Mouse (Mus musculus): ENCODE measurements around the gene Gpr61. TPM values are rescaled to one million over a fixed set of nuclear protein-coding genes. Genes with fewer than 3 reads are reported as not detected.

Gene Gpr61
- polyA plus RNA-seq, 1 experiment from 2014 or later: 0.02 TPM

GRCm38 (mm10) chr3:108184742-108185141 is 30.1 kb upstream of the Gpr61 start:
- ATAC-seq (ENCODE audit: low read depth): no peak
- Histone ChIP-seq H3K4me2 (ENCODE audit: low read depth, low read length) (no peak overlapping the region), H3K9me3 (replicated peaks; ENCODE audit: control insufficient read depth, low read length) (no peaks in the 10 kb centered on the region), H3K4me3 (ENCODE audit: low read depth, low read length) (no peak overlapping the region), H3K36me3 (ENCODE audit: control insufficient read depth, insufficient read depth) (no peaks in the 10 kb centered on the region), H3K9ac (ENCODE audit: low read depth, low read length) (no peak overlapping the region), H3K4me1 (ENCODE audit: control insufficient read depth, low read depth, low read length) (peaks cover 13% of the 10 kb centered on the region), H3K27me3 (ENCODE audit: control insufficient read depth, insufficient read depth, low read depth, low read length) (peaks cover 38% of the 10 kb centered on the region), H3K27ac (ENCODE audit: low read length) (no peak overlapping the region)
- 52% methylated on average over 3 of the region's 3 CpGs for WGBS (ENCODE audit: insufficient replicate concordance)

GRCm38 (mm10) chr3:108180514-108180913 is 25.8 kb upstream of the Gpr61 start:
- 21% methylated on average over 2 of the region's 2 CpGs for WGBS (ENCODE audit: insufficient replicate concordance)
- H3K4me3 ChIP-seq (ENCODE audit: low read depth, low read length): no peak overlapping the region
- no peak overlapping the region for H3K9ac ChIP-seq (ENCODE audit: low read depth, low read length)
- H3K36me3 ChIP-seq (ENCODE audit: control insufficient read depth, insufficient read depth): no peaks in the 10 kb centered on the region
- peaks cover 11% of the 10 kb centered on the region for H3K27me3 ChIP-seq (ENCODE audit: control insufficient read depth, insufficient read depth, low read depth, low read length)
- no peak for ATAC-seq (ENCODE audit: low read depth)
- no peak overlapping the region for H3K4me2 ChIP-seq (ENCODE audit: low read depth, low read length)
- H3K27ac ChIP-seq (ENCODE audit: low read length): no peak overlapping the region
- H3K4me1 ChIP-seq (ENCODE audit: control insufficient read depth, low read depth, low read length): peaks cover 2% of the 10 kb centered on the region
- no peaks in the 10 kb centered on the region for H3K9me3 ChIP-seq (replicated peaks; ENCODE audit: control insufficient read depth, low read length)

DNA sequence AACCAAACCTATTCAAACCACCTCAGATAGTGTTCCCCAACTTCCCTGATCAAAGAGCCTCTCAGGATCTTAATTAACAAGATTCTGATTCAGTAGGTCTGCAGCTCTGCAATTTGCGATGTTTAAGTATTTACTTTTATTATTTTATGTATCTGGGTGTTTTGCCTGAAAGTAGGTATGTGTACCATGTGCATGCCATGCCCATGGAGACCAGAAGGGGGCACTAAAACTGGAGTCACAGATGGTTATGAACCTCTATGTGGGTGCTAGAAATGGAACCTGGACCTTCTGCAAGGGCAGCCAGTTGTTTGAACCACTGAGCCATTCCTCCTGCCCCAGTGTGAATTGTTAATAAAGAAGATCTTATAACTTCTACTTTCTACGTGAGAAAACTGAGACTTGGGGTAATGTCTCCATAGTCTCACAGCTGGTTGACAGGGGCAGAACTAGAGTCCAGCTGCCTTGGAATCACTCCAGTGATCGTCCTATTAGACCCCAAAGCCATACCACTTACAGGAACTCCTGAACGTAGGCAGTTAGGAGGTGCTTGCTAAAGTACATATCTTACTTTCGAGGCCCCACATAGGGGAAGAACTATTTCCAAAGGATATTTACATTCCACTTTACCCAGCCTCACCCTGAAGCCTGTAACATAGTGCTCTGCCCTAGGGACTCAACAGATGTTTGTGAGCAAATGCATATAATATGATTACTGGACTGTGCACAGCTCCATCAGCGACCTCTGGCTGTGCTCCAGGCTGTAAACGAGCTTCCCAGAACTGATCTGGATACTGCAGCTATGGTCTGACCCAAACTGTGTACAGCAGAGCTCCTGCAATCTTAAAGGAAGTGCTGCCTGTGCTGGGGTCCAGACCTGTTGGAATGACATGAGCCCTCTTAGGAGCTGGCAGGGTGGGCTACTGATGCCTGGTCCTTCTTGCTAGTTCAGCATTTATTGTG is 24.4 kb upstream of the Gpr61 start:
- no peak for ATAC-seq (ENCODE audit: low read depth)

GRCm38 (mm10) chr3:108174672-108175531 is 20.2 kb upstream of the Gpr61 start:
- H3K9me3 ChIP-seq (replicated peaks; ENCODE audit: control insufficient read depth, low read length): no peaks in the 10 kb centered on the region
- H3K4me1 ChIP-seq (ENCODE audit: control insufficient read depth, low read depth, low read length): no peaks in the 10 kb centered on the region
- ATAC-seq (ENCODE audit: low read depth): no peak
- no peak overlapping the region for H3K4me3 ChIP-seq (ENCODE audit: low read depth, low read length)
- 38% methylated on average over 13 of the region's 14 CpGs for WGBS (ENCODE audit: insufficient replicate concordance)
- H3K36me3 ChIP-seq (ENCODE audit: control insufficient read depth, insufficient read depth): no peaks in the 10 kb centered on the region
- H3K27ac ChIP-seq (ENCODE audit: low read length): no peak overlapping the region
- H3K27me3 ChIP-seq (ENCODE audit: control insufficient read depth, insufficient read depth, low read depth, low read length): no peaks in the 10 kb centered on the region; the same call in 1 of the 2 replicates
- H3K9ac ChIP-seq (ENCODE audit: low read depth, low read length): no peak overlapping the region
- H3K4me2 ChIP-seq (ENCODE audit: low read depth, low read length): no peak overlapping the region

More for the DNA sequence above, 24.4 kb upstream of the Gpr61 start:
- no peaks in the 10 kb centered on the region; the same call in 1 of the 2 replicates for H3K27me3 ChIP-seq (ENCODE audit: control insufficient read depth, insufficient read depth, low read depth, low read length)
- no peak overlapping the region for H3K4me3 ChIP-seq (ENCODE audit: low read depth, low read length)
- H3K4me2 ChIP-seq (ENCODE audit: low read depth, low read length): no peak overlapping the region
- no peak overlapping the region for H3K9ac ChIP-seq (ENCODE audit: low read depth, low read length)
- H3K36me3 ChIP-seq (ENCODE audit: control insufficient read depth, insufficient read depth): no peaks in the 10 kb centered on the region
- 69% methylated on average over 7 of the region's 7 CpGs for WGBS (ENCODE audit: insufficient replicate concordance)
- no peaks in the 10 kb centered on the region for H3K4me1 ChIP-seq (ENCODE audit: control insufficient read depth, low read depth, low read length)
- no peaks in the 10 kb centered on the region for H3K9me3 ChIP-seq (replicated peaks; ENCODE audit: control insufficient read depth, low read length)
- no peak overlapping the region for H3K27ac ChIP-seq (ENCODE audit: low read length)

DNA sequence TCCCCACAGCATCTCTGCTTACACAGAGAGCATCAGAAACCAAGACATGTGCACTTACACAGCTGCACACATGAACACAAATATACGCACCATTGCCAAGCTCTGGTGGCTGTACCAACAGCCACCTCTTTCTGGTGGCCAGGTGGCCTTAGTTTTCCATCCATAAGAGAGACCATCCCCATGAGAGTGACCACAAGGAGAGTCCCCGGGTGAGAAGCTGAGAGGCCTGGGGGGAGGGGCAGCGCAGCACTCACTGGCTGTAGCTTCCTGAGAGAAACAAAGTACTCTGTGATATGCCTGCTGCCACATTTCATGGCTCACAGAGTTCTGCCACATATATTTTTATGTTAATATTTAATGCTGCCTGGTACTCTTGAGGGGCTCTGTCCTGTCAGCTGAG is 14.5 kb upstream of the Gpr61 start:
- Histone ChIP-seq H3K9ac (ENCODE audit: low read depth, low read length) (no peak overlapping the region), H3K4me2 (ENCODE audit: low read depth, low read length) (no peak overlapping the region), H3K9me3 (replicated peaks; ENCODE audit: control insufficient read depth, low read length) (no peaks in the 10 kb centered on the region), H3K36me3 (ENCODE audit: control insufficient read depth, insufficient read depth) (no peaks in the 10 kb centered on the region), H3K27me3 (ENCODE audit: control insufficient read depth, insufficient read depth, low read depth, low read length) (no peaks in the 10 kb centered on the region; the same call in 1 of the 2 replicates), H3K27ac (ENCODE audit: low read length) (no peak overlapping the region), H3K4me1 (ENCODE audit: control insufficient read depth, low read depth, low read length) (no peaks in the 10 kb centered on the region), H3K4me3 (ENCODE audit: low read depth, low read length) (no peak overlapping the region)
- WGBS (ENCODE audit: insufficient replicate concordance): 49% methylated on average over 3 of the region's 3 CpGs
- no peak for ATAC-seq (ENCODE audit: low read depth)

- H3K27ac ChIP-seq (ENCODE audit: low read length): no peak overlapping the region
Observed at GRCm38 (mm10) chr3:108167499-108167898, 12.8 kb upstream of the Gpr61 start.

DNA sequence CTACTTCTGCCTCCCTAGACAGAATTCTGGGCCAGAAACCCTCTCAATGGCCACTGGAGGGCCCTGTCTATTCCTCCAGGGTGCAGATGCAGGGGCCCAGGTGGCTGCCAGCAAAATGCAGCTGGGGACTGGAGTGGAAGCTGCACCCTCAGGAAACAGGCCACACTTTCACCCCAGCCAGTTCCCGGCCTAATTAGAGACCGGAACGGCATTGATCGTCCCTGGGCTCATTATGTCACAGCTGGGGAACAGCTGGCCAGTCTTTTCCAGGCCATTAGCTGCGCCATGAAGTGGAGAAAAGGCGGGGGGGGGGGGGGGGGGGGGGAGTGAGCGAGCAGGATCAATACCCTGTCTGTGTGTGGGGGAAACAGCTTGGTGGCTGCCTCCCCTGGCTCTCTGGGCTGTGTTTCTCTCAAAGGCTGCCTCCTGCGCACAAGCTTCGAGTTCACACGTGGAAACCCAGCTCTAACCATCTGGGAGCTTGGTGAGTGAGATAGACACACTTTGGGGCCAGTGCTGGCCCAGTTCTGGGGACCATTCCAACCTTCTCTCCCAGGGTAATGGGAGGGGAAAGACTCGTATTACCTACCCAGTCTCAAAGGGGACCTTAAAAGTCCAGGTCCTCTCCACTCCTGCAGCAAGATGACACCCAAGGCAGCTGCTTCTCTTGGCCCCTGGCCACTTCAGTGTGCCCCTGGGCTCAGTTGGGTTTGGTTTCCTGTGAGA is 12.0 kb upstream of the Gpr61 start:
- WGBS (ENCODE audit: insufficient replicate concordance): 33% methylated on average over 9 of the region's 11 CpGs
- ATAC-seq (ENCODE audit: low read depth): peak; percentile 24; the same call in 1 of the 2 replicates
- no peak overlapping the region for H3K27ac ChIP-seq (ENCODE audit: low read length)

More at GRCm38 (mm10) chr3:108167499-108167898, 12.8 kb upstream of the Gpr61 start:
- H3K4me3 ChIP-seq (ENCODE audit: low read depth, low read length): no peak overlapping the region
- H3K4me2 ChIP-seq (ENCODE audit: low read depth, low read length): no peak overlapping the region
- H3K9me3 ChIP-seq (replicated peaks; ENCODE audit: control insufficient read depth, low read length): no peaks in the 10 kb centered on the region
- ATAC-seq (ENCODE audit: low read depth): no peak
- H3K27me3 ChIP-seq (ENCODE audit: control insufficient read depth, insufficient read depth, low read depth, low read length): no peaks in the 10 kb centered on the region; the same call in 1 of the 2 replicates
- no peaks in the 10 kb centered on the region for H3K4me1 ChIP-seq (ENCODE audit: control insufficient read depth, low read depth, low read length)
- H3K36me3 ChIP-seq (ENCODE audit: control insufficient read depth, insufficient read depth): no peaks in the 10 kb centered on the region
- H3K9ac ChIP-seq (ENCODE audit: low read depth, low read length): no peak overlapping the region
- WGBS (ENCODE audit: insufficient replicate concordance): 55% methylated on average over 14 of the region's 14 CpGs

DNA sequence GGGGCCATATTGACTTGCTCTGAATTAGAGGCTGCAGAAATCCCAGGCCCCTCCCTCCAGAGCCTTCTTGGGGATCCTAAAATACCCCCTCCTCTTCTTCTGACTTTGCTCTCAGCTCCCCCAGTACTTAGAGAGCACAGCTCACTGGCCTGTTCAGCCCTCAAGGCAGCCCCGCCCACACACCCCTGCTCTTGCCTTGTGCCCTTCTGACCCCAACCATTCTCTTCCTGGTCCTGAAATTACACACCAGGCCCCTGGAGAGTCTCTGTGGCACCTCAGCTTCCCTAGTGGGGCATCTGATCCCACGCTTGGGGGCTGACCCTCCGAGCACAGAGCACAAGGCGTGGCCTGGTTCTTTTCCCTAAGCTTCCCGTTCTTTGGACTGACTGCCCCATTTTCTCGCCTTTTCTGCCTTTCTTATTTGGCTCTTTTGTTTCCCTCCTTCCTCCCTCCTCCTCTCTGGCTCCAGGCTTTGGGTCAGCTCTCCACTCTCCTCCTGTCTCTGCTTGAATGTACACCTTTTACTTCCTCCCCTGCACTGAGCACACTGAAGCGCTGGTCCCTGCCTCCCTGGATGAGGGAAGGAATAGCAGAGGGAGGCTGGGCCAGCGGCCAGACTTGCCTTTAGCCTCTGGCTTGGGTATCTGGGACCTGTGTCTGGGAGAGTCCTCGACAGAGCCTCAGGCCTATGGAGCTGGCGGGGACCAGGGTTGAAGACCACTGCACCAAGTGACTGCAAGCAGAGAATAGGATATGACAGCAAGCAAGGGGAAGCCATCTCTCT is 11.0 kb upstream of the Gpr61 start:
- peak; percentile 9; the same call in 1 of the 2 replicates for ATAC-seq (ENCODE audit: low read depth)
- no peak overlapping the region for H3K9ac ChIP-seq (ENCODE audit: low read depth, low read length)

More for the DNA sequence above, 12.0 kb upstream of the Gpr61 start:
- Histone ChIP-seq H3K9ac (ENCODE audit: low read depth, low read length) (no peak overlapping the region), H3K4me2 (ENCODE audit: low read depth, low read length) (no peak overlapping the region), H3K9me3 (replicated peaks; ENCODE audit: control insufficient read depth, low read length) (no peaks in the 10 kb centered on the region), H3K36me3 (ENCODE audit: control insufficient read depth, insufficient read depth) (no peaks in the 10 kb centered on the region), H3K27me3 (ENCODE audit: control insufficient read depth, insufficient read depth, low read depth, low read length) (no peaks in the 10 kb centered on the region; the same call in 1 of the 2 replicates), H3K4me3 (ENCODE audit: low read depth, low read length) (no peak overlapping the region), H3K4me1 (ENCODE audit: control insufficient read depth, low read depth, low read length) (no peaks in the 10 kb centered on the region)

More for the DNA sequence above, 11.0 kb upstream of the Gpr61 start:
- no peaks in the 10 kb centered on the region for H3K9me3 ChIP-seq (replicated peaks; ENCODE audit: control insufficient read depth, low read length)
- H3K27ac ChIP-seq (ENCODE audit: low read length): no peak overlapping the region
- no peaks in the 10 kb centered on the region; the same call in 1 of the 2 replicates for H3K27me3 ChIP-seq (ENCODE audit: control insufficient read depth, insufficient read depth, low read depth, low read length)
- H3K4me1 ChIP-seq (ENCODE audit: control insufficient read depth, low read depth, low read length): no peaks in the 10 kb centered on the region
- no peak overlapping the region for H3K4me3 ChIP-seq (ENCODE audit: low read depth, low read length)
- WGBS (ENCODE audit: insufficient replicate concordance): 53% methylated on average over 10 of the region's 10 CpGs
- no peak overlapping the region for H3K4me2 ChIP-seq (ENCODE audit: low read depth, low read length)
- no peaks in the 10 kb centered on the region for H3K36me3 ChIP-seq (ENCODE audit: control insufficient read depth, insufficient read depth)
